Mouse (Mus musculus): ENCODE data around the gene Brd3.
"Not testable (repeated sequence)": the region's sequence is repeated elsewhere in the genome, so short reads cannot be mapped to it uniquely, and the experiment has no call there.

The Brd3 gene

GRCm38 (mm10) chr2:27512909-27513308 is 5.4 kb upstream of the Brd3 start:
- DNase-seq (ENCODE audit: low spot score in 2 of 2): no peak

- DNase-seq (ENCODE audit: low spot score in 2 of 2): no peak
Observed at GRCm38 (mm10) chr2:27510706-27511105, 3.2 kb upstream of the Brd3 start.

DNA sequence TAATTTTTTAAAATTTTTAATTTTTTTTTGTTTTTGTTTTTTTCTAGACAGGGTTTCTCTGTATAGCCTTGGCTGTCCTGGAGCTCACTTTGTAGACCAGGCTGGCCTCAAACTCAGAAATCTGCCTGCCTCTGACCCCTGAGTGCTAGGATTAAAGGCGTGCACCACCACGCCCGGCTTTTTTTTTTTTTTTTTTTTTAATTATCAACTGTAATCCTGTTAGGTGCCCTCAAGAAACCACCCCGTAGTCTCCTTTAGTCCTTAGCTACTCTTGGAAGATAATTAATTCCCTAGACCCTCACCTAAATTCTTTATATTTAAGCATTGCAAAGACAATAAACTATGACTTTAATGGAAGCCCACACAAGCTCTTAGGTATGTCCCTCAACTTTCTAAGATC is 804 bp downstream of the Brd3 start:
- not testable (repeated sequence) for DNase-seq (ENCODE audit: low spot score in 2 of 2)

GRCm38 (mm10) chr2:27505539-27505938 is 1.9 kb downstream of the Brd3 start:
- DNase-seq (ENCODE audit: low spot score in 2 of 2): no peak

DNA sequence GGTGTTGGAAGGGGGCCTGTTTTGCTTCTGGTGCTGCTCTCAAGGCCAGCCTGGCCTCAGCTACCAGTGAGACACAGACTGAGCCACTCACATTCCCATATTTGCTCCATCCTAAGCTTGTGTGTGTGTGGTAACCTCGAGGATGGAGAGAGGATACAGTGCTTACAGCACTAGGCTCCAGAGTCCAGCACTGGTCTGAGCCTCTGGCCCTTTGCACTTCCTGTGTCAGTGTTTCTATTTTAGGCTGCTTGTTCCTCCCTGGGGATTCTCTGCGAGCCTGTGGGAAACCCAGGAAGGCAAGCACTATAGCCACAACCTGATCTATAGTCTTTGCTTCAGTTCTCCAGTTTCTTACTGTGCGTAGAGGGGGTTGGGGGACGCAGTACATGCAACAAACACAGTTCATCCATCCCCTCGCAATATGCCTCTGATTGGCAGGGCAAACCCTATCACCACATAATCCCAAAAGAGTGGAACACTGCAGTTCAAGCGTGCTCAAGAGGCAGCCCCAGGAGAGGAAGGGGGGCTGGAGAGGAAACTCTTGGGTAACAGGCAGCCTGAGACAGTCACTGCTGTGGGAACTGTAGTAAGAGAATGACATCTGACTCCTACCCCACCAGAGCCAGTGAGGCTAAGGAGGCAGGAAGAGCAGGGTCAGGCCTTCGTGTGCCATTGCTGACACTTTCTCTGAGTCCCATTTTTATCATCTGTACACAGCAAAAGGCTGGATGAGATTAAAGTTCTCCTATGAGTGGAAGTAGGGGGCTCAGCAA is 3.2 kb downstream of the Brd3 start:
- DNase-seq (ENCODE audit: low spot score in 2 of 2): no peak

- no peak for DNase-seq (ENCODE audit: low spot score in 2 of 2)
Observed at GRCm38 (mm10) chr2:27496391-27497028, 11.0 kb downstream of the Brd3 start.

- no peak for DNase-seq (ENCODE audit: low spot score in 2 of 2)
Observed at GRCm38 (mm10) chr2:27493971-27494370, 13.5 kb downstream of the Brd3 start.

GRCm38 (mm10) chr2:27490939-27491338 is 16.5 kb downstream of the Brd3 start:
- no peak for DNase-seq (ENCODE audit: low spot score in 2 of 2)

- DNase-seq (ENCODE audit: low spot score in 2 of 2): no peak
Observed at GRCm38 (mm10) chr2:27488362-27488761, 19.1 kb downstream of the Brd3 start.

- DNase-seq (ENCODE audit: low spot score in 2 of 2): no peak
Observed at GRCm38 (mm10) chr2:27487336-27488049, 20.0 kb downstream of the Brd3 start.

GRCm38 (mm10) chr2:27486725-27487124 is 20.7 kb downstream of the Brd3 start:
- no peak for DNase-seq (ENCODE audit: low spot score in 2 of 2)

DNA sequence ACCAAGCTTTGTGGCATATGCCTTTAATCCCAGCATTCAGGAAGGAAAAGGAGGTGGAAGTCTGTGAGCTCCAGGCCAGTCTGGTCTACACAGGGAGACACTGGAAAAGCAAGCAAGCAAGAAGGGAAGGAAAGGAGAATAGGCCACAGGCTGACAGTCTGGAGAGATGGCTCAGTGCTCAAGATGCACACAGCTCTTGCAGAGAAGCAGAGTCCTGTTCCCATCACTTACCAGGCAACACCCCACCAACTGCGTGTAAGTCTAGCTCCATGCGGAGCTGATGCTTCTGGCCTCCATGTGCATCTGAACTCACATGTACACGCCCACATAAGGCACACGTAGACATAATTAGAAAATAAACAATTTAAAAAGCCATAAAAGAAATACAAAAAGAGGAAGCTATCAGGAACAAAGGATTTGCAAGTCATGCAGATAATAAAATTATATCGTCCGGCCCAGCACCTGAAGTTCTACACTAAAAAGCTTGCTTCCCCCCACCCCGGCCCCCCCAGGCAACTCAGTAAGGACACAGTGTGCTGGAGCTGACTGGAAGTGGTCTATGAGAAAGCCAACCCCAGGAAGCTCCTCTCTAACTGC is 25.1 kb downstream of the Brd3 start:
- no peak for DNase-seq (ENCODE audit: low spot score in 2 of 2)

DNA sequence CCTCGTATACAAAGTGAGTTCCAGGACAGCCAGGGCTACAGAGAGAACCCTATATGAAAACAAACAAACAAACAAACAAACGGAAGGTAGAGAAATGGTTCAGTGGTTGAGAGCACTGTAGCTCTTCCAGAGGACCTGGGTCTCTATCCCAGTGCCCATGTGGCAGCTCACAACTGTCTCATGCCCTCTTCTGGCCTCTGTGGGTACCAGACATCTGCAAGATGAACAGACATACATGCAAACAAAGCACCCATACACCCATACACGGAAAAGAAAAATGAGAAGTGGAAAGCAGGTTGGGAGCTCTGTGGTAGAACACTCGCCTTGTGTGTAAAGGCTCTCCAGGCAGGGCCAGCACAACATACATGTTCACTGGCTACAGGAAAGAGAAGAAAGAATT is 27.1 kb downstream of the Brd3 start:
- DNase-seq (ENCODE audit: low spot score in 2 of 2): no peak

DNA sequence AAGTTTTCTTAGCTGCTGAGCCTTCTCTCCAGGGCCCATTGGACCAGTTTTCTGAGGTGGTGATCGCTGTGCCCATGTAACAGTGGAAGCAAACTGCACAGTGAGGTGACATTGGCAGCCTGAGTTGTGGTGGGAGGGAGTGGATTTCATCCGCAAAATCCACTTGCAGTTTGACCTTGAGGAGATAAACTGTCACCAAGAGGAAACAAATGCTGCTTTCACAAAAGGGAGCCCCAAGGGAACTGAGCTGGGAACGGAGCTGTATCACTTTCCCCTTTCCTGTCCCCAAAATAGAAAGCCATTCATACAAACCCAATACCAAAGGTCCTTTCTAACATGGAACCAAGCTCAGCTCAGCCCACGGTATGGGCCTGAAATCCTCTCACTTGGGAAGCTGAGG is 27.6 kb downstream of the Brd3 start:
- no peak for DNase-seq (ENCODE audit: low spot score in 2 of 2)

DNA sequence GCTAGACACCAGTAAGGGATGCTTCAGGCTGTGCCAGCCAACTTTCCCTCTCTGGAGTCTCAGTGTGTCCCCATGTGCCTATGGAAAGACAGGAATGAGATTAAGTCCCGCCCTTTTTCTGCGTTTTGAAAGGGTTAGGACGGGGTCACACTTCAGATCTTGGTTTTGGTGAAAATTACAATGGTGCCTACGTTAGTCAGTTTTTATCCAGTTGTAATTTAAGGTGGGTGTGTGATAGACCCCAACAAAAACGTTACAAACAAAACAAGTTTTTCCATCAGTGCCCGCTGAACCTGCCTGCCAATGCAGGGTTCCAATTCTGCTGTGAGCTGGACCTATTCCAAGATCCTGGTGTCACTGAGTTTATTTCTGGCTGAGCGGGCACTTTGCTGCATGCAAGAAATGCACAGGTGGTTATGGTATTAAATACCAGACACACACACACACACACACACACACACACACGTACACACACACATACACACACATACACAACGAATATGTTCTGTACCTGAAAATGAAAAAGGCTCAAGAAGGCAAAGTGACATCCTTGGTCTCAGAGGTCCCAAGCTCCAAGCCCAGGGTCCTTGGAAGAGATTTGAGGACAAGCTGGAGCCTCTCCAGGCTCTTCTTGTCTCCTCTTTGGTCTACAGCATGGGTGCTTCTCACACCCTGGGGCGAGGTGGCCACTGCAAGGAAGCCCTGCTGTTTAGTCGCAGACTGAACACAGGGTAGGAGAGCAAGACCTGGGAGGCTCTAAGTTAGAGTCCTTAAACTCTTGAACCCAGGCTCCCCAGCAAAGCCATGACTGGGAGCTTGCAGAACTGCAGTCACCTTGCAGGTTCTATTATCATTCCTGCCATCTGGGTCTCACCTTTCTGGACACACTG is 30.9 kb downstream of the Brd3 start:
- DNase-seq (ENCODE audit: low spot score in 2 of 2): no peak

DNA sequence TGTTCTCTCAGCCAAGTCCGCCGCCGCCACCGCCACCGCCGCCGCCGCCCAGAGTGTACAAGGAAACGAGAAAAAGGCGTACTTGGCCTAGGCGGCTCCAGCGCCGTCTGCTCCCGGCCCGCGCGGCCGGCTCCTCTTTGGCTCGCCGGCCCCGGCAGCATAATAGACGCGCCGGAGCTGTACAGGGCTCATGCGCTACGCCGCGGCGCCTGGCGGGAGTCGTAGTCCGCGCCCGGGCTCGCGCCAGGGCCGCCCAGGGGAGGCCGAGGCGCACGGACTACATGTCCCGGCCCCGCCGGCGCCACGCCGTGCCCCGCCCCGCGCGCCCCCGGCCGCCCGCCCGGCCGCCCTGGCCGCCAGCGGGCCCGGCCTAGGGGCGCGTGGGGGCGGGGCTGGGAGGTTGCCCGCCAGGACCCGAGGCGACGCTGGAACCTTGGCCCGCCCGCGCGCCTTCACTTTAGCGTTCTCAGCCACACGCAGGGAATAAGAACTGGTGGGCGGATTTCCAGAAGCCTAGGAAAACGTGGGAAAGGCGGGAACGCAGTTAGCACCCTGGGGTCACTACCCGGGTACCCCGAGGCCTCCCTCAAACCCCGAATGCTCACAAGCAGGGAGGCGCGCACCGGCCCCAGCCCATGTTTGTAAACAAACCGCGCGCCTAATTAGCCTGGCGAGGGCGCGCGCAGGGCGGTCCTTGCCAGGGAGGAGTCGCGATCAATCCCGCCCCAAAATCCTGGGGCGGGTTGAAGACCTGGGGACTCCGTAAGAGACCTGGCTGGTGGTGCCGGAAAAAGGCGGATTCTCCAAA is 31.8 kb downstream of the Brd3 start:
- peak; percentile 87 to 91 for DNase-seq (ENCODE audit: low spot score in 2 of 2)

DNA sequence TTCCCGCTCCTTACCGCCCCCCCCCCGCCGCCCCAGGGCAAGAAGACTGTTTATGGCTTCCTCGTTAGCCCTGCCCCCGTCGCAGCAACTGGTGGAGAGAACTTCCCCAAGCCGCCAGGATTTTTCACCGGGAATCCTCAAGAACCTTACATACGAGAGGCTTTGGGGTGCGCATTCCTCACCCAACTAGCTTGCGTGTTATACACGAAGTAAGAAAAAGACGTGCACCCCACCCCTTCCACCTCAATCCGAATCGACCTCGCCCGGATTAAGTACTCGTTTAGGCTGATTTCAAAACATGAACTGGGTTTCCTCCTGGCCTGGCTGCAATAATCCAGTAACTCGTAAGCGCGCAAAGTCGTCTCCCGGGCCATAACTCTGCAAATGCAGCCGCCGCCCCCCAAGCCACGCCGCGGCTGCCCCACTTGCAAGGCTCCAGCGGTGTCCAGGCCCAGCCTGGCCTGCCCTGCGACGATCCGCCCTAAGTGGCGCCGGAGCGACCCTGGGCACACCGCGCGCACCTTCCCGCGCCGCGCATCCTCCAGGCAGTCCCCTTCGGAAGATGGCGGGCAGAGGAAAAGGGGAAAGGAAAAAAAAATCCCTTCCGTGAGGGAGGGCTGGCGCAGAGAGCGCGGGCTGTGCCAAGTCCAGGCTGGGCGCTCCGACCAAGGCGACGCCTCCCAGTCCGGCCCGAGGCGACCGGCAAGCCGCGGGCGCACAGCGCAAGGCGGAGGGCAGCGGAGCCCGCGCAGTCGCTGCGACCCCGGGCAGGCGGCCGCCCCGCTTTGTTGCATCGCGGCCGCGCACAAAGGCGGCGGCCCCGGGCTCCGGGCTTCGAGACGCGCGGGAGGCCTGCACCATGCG is 32.6 kb downstream of the Brd3 start:
- peak; percentile 21 to 27 for DNase-seq (ENCODE audit: low spot score in 2 of 2)

DNA sequence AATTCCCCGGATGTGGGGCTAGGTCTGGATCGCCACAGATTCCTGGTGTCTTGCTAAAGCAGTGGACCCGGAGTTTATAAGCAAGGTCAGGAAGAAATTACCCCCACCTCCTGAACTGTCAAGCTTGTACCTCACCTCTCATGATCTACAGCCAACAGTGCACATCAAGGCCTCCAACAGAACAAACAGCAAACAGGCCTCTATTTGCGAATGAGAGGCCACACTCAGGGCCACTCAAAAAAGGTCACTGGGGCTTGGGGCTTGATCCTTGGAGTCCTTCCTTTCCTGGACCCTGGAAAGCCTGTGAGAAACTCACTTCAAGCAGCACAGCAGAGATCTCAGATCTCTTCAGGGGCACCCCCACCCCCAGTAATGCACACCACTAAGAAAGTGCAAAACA is 33.6 kb downstream of the Brd3 start:
- no peak for DNase-seq (ENCODE audit: low spot score in 2 of 2)

- DNase-seq (ENCODE audit: low spot score in 2 of 2): no peak
Observed at GRCm38 (mm10) chr2:27473061-27473765, 34.2 kb downstream of the Brd3 start.

Measured in right cerebral cortex, adult 2 months (tissue).